In the genomic region with DNA sequence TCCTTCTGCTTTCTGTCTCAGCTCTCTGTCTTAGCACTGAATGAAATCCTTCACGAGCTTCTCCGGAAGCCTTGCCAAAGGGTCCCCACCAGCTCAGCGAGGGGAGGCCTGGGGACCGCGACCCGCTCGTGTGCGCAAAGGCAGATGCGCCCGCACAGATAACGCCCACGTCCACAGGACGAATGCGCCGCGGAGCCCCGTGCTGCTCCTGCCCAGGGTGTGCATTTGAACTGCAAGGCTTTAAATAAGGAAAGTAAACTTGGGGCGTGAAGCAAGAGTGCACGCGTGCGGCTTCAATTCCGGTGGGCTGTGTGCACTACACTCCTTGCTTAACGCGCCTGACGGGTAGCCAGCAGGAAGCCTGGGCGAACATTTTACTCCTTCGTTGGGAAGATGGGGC, we compare ENCODE assay signal across 9 mouse cellular contexts. TPM values are rescaled to one million over a fixed set of nuclear protein-coding genes. Genes with fewer than 3 reads are reported as not detected.
DNase-seq lines count a peak whose midpoint lies in the region; ATAC-seq and TF ChIP-seq lines count a peak whose summit lies in the region.
"Had no signal": no experiment of that assay in that cellular context is flagged by ENCODE, and none has a peak within 500 bp of the region (broad histone marks: within the 10 kb centered on the region; RNA-seq: fewer than 3 reads in every experiment).

No protein-coding gene starts in this region.

- H3K27me3 ChIP-seq in liver, embryonic 11.5 days (replicated peaks; ENCODE audit: control insufficient read depth, insufficient read depth, low read length) = peaks cover 59% of the 10 kb centered on the region
- H3K27me3 ChIP-seq in hindbrain, embryonic 14.5 days (ENCODE audit: control insufficient read depth, insufficient read depth, low read length) = peaks cover 45% of the 10 kb centered on the region

- H3K27ac ChIP-seq in liver, embryonic 11.5 days (ENCODE audit: low read depth, low read length) = no peak overlapping the region
- H3K27ac ChIP-seq in hindbrain, embryonic 14.5 days = no peak overlapping the region
- H3K27ac ChIP-seq in layer of hippocampus, adult 2 months = no peak overlapping the region

- H3K4me2 ChIP-seq in liver, embryonic 11.5 days = peak overlapping the region; percentile 96; the same call in 1 of the 2 replicates
- peak overlapping the region; percentile 71 for H3K4me2 ChIP-seq in hindbrain, embryonic 14.5 days (replicated peaks)

- no peak overlapping the region for H3K9ac ChIP-seq in liver, embryonic 11.5 days (ENCODE audit: low read depth, low read length)
- H3K9ac ChIP-seq in hindbrain, embryonic 14.5 days = no peak overlapping the region

- no peak for ATAC-seq in liver, embryonic 11.5 days (replicated peaks; ENCODE audit: low FRiP score)
- no peak for ATAC-seq in hindbrain, embryonic 14.5 days (ENCODE audit: low FRiP score)
- 0 out of 2 replicates have a peak, but pooled peaks have one; percentile 12 for ATAC-seq in megakaryocyte-erythroid progenitor cell, adult 5-6 weeks (replicated peaks; ENCODE audit: low FRiP score, low TSS enrichment, poor library complexity, severe bottlenecking)

- TF ChIP-seq CTCF in layer of hippocampus, adult 2 months (conservative IDR thresholded peaks at IDR 0.05) = no peak

- DNase-seq in liver, embryonic 11.5 days (ENCODE audit: low spot score) = peak; percentile 43
- no peak for DNase-seq in liver
- DNase-seq in embryo, embryonic 11 days = peak; percentile 52
- DNase-seq in hindbrain, embryonic 14.5 days (ENCODE audit: low spot score) = no peak
- no peak for DNase-seq in layer of hippocampus, adult 2 months (ENCODE audit: low spot score in 2 of 2)
- no peak for DNase-seq in frontal cortex, postnatal 36 days (ENCODE audit: low spot score in 2 of 2)
- no peak for DNase-seq in adrenal gland, postnatal 14 days

- no peaks in the 10 kb centered on the region for H3K36me3 ChIP-seq in liver, embryonic 11.5 days (ENCODE audit: control insufficient read depth, insufficient read depth, low read length)
- H3K36me3 ChIP-seq in hindbrain, embryonic 14.5 days (replicated peaks; ENCODE audit: control insufficient read depth, insufficient read depth) = no peaks in the 10 kb centered on the region

- H3K4me1 ChIP-seq in liver, embryonic 11.5 days (replicated peaks; ENCODE audit: control insufficient read depth, insufficient read depth, low read length) = no peaks in the 10 kb centered on the region
- H3K4me1 ChIP-seq in hindbrain, embryonic 14.5 days (replicated peaks; ENCODE audit: control insufficient read depth, insufficient read depth, low read length) = peaks cover 4% of the 10 kb centered on the region; the same call in 1 of the 2 replicates

- 1% methylated on average over 27 of the region's 27 CpGs for WGBS in liver, embryonic 11.5 days
- under 1% methylated on average over 27 of the region's 27 CpGs for WGBS in hindbrain, embryonic 14.5 days

- no peaks in the 10 kb centered on the region for H3K9me3 ChIP-seq in liver, embryonic 11.5 days (ENCODE audit: control insufficient read depth, low read length)
- no peaks in the 10 kb centered on the region for H3K9me3 ChIP-seq in hindbrain, embryonic 14.5 days (ENCODE audit: control insufficient read depth, low read length)

- H3K4me3 ChIP-seq in liver, embryonic 11.5 days (ENCODE audit: low read depth, low read length) = peak overlapping the region; percentile 55; the same call in 1 of the 2 replicates
- peak overlapping the region; percentile 13; the same call in 1 of the 2 replicates for H3K4me3 ChIP-seq in hindbrain, embryonic 14.5 days (replicated peaks; ENCODE audit: low read length)
- H3K4me3 ChIP-seq in layer of hippocampus, adult 2 months = no peak overlapping the region

RNA-seq across cellular contexts. Expression of a gene that starts 1.5 kb away (rescaled TPM):
- 6.3 and 8.2 TPM in 2 replicates for polyA plus RNA-seq in liver, embryonic 11.5 days (2014; fragmentation: Nextera tagmentation; extraction: Ambion mirVana)
- 3.0 and 5.9 TPM in 2 replicates for polyA plus RNA-seq in hindbrain, embryonic 14.5 days (2014; fragmentation: Nextera tagmentation; extraction: Ambion mirVana)
- 1.0 TPM in 1 of 2 replicates, not detected in the other for total RNA-seq in megakaryocyte-erythroid progenitor cell, adult 5-6 weeks (2014; fragmentation: Nextera tagmentation)
- total RNA-seq in megakaryocyte-erythroid progenitor cell, adult 5-6 weeks (2017) = not detected in 2 replicates
- total RNA-seq in layer of hippocampus, adult 2 months (2021) = under 1 TPM in 1 of 2 experiments, not detected in 1; 0.39 TPM
- total RNA-seq in adrenal gland, postnatal 14 days (2021) = 8.5 and 11.0 TPM in 2 replicates
- total RNA-seq: layer of hippocampus, postnatal 36 days had no signal

RNA-seq across cellular contexts. Expression of a gene that starts 7.8 kb away (rescaled TPM):
- polyA plus RNA-seq in liver, embryonic 11.5 days (2014; fragmentation: Nextera tagmentation; extraction: Ambion mirVana) = 3.2 and 4.0 TPM in 2 replicates
- polyA plus RNA-seq in hindbrain, embryonic 14.5 days (2014; fragmentation: Nextera tagmentation; extraction: Ambion mirVana) = 0.29 and 0.98 TPM in 2 replicates
- not detected in 2 replicates for total RNA-seq in megakaryocyte-erythroid progenitor cell, adult 5-6 weeks (2014; fragmentation: Nextera tagmentation)
- total RNA-seq in megakaryocyte-erythroid progenitor cell, adult 5-6 weeks (2017) = not detected in 2 replicates
- not detected for total RNA-seq in layer of hippocampus, adult 2 months (2021)
- 1.3 and 1.6 TPM in 2 replicates for total RNA-seq in adrenal gland, postnatal 14 days (2021)
- total RNA-seq: layer of hippocampus, postnatal 36 days had no signal

RNA-seq across cellular contexts. Expression of a gene that starts 7.8 kb away (rescaled TPM):
- 0.29 TPM in 1 of 2 replicates, not detected in the other for polyA plus RNA-seq in liver, embryonic 11.5 days (2014; fragmentation: Nextera tagmentation; extraction: Ambion mirVana)
- polyA plus RNA-seq in hindbrain, embryonic 14.5 days (2014; fragmentation: Nextera tagmentation; extraction: Ambion mirVana) = 0.25 and 0.34 TPM in 2 replicates
- total RNA-seq in megakaryocyte-erythroid progenitor cell, adult 5-6 weeks (2014; fragmentation: Nextera tagmentation) = not detected in 2 replicates
- not detected in 2 replicates for total RNA-seq in megakaryocyte-erythroid progenitor cell, adult 5-6 weeks (2017)
- total RNA-seq in layer of hippocampus, adult 2 months (2021) = not detected
- total RNA-seq in adrenal gland, postnatal 14 days (2021) = 0.45 TPM in 1 of 2 replicates, not detected in the other
- total RNA-seq: layer of hippocampus, postnatal 36 days had no signal

Comparison
In these comparisons a context has a peak if more than half of its experiments do, and no peak if none do; other contexts are left out.
1. DNase-seq: peak in liver, embryonic 11.5 days (single experiment) and embryo, embryonic 11 days (single experiment); none in liver (single experiment), hindbrain, embryonic 14.5 days (single experiment), layer of hippocampus, adult 2 months (0 of 2), frontal cortex, postnatal 36 days (0 of 2) and adrenal gland, postnatal 14 days (single experiment).